Mouse (Mus musculus) midbrain, embryonic 11.5 days (tissue): ENCODE data around the gene Zfp704. TPM values are rescaled to one million over a fixed set of nuclear protein-coding genes. Genes with fewer than 3 reads are reported as not detected.

ENCODE experiments used
- ATAC-seq: fragments of 200-750 bp; cut with Nextera tagmentation; 2 replicates; pipeline ENCODE4 v1.8.0; 2017; ENCODE audit warnings: moderate TSS enrichment, moderate library complexity; ENCODE audit not compliant: low FRiP score
- DNase-seq: peaks from one replicate; pipeline ENCODE4 v3.0.0; 2015; ENCODE audit warnings: low spot score; ENCODE audit errors: missing footprints
- H3K27ac ChIP-seq: fragments of 300-500 bp; sonication (generic); 2 replicates; pipeline ENCODE4 v1.5.1; 2014; ENCODE audit warnings: low read depth, low read length
- H3K27me3 ChIP-seq: fragments of 300-500 bp; sonication (generic); 2 replicates; pipeline ENCODE4 v1.6.1; 2014; ENCODE audit warnings: mild to moderate bottlenecking, low read length, moderate library complexity, mixed read lengths; ENCODE audit not compliant: control insufficient read depth, insufficient read depth
- H3K36me3 ChIP-seq: fragments of 300-500 bp; sonication (generic); 2 replicates; pipeline ENCODE4 v1.6.1; 2014; ENCODE audit warnings: mild to moderate bottlenecking, low read length, moderate library complexity, mixed read lengths; ENCODE audit not compliant: control insufficient read depth, insufficient read depth
- H3K4me1 ChIP-seq: fragments of 300-500 bp; sonication (generic); 2 replicates; pipeline ENCODE4 v1.6.1; 2014; ENCODE audit warnings: low read length; ENCODE audit not compliant: control insufficient read depth, insufficient read depth
- H3K4me2 ChIP-seq: fragments of 300-500 bp; sonication (generic); 2 replicates; pipeline ENCODE4 v1.6.1; 2014; ENCODE audit warnings: mild to moderate bottlenecking, moderate library complexity
- H3K4me3 ChIP-seq: fragments of 300-500 bp; sonication (generic); 2 replicates; pipeline ENCODE4 v1.5.1; 2014; ENCODE audit warnings: low read depth, low read length
- H3K9ac ChIP-seq: fragments of 300-500 bp; sonication (generic); 2 replicates; pipeline ENCODE4 v1.6.1; 2014; ENCODE audit warnings: low read length
- H3K9me3 ChIP-seq: fragments of 300-500 bp; sonication (generic); 2 replicates; pipeline ENCODE4 v1.6.1; 2016; ENCODE audit warnings: low read length; ENCODE audit not compliant: control insufficient read depth
- WGBS: fragments of 180-500 bp; shearing (Covaris S2); extraction: QIAGEN DNeasy Blood & Tissue Kit; methylation state at CpG from one replicate; pipeline ENCODE4 v1.1.7; 2014; 5-methylcytosine and 5-hydroxymethylcytosine counted together
- polyA plus RNA-seq: library from polyadenylated mRNA; unstranded; fragments of >200 nt; fragmentation: Nextera tagmentation; extraction: Ambion mirVana; gene quantifications from 2 replicates; pipeline ENCODE4 v1.2.1, GENCODE M21; 2014

Zfp704 gene
- polyA plus RNA-seq, 1 experiment from 2014 or later, result 5.5 TPM

GRCm38 (mm10) chr3:9583516-9583915 lies 26.4 kb downstream of the Zfp704 start:
- H3K36me3 ChIP-seq, result no peaks in the 10 kb centered on the region
- no peak for ATAC-seq
- no peak overlapping the region for H3K4me3 ChIP-seq
- DNase-seq, result no peak
- no peaks in the 10 kb centered on the region for H3K4me1 ChIP-seq
- no peaks in the 10 kb centered on the region for H3K27me3 ChIP-seq
- no peak overlapping the region for H3K9ac ChIP-seq
- H3K9me3 ChIP-seq, result no peaks in the 10 kb centered on the region
- no peak overlapping the region for H3K4me2 ChIP-seq
- no peak overlapping the region for H3K27ac ChIP-seq
- 81% methylated on average over 2 of the region's 2 CpGs for WGBS

GRCm38 (mm10) chr3:9580952-9581798 lies 28.7 kb downstream of the Zfp704 start:
- no peaks in the 10 kb centered on the region for H3K27me3 ChIP-seq
- DNase-seq, result no peak
- no peak overlapping the region for H3K4me3 ChIP-seq
- H3K9me3 ChIP-seq, result no peaks in the 10 kb centered on the region
- WGBS, result 94% methylated on average over 14 of the region's 14 CpGs
- H3K36me3 ChIP-seq, result no peaks in the 10 kb centered on the region
- no peak overlapping the region for H3K4me2 ChIP-seq
- H3K27ac ChIP-seq, result no peak overlapping the region
- no peak overlapping the region for H3K9ac ChIP-seq
- no peak for ATAC-seq
- no peaks in the 10 kb centered on the region for H3K4me1 ChIP-seq

GRCm38 (mm10) chr3:9580102-9580501 lies 29.8 kb downstream of the Zfp704 start:
- H3K27me3 ChIP-seq, result no peaks in the 10 kb centered on the region
- H3K4me2 ChIP-seq, result no peak overlapping the region
- no peaks in the 10 kb centered on the region for H3K36me3 ChIP-seq
- no peak overlapping the region for H3K4me3 ChIP-seq
- no peak overlapping the region for H3K9ac ChIP-seq
- DNase-seq (no peak), ATAC-seq (no peak)
- no peaks in the 10 kb centered on the region for H3K9me3 ChIP-seq
- H3K27ac ChIP-seq, result no peak overlapping the region
- H3K4me1 ChIP-seq, result no peaks in the 10 kb centered on the region
- 85% methylated on average over 3 of the region's 3 CpGs for WGBS

- Histone ChIP-seq H3K36me3 (no peaks in the 10 kb centered on the region), H3K4me2 (no peak overlapping the region), H3K9me3 (no peaks in the 10 kb centered on the region), H3K4me3 (no peak overlapping the region), H3K9ac (no peak overlapping the region), H3K27ac (no peak overlapping the region), H3K4me1 (0 out of 2 replicates have a peak, but pooled peaks cover 3% of the 10 kb centered on the region), H3K27me3 (no peaks in the 10 kb centered on the region)
- no peak for ATAC-seq
- DNase-seq, result no peak
- 79% methylated on average over 4 of the region's 4 CpGs for WGBS
Measured at GRCm38 (mm10) chr3:9579028-9579643, 30.7 kb downstream of the Zfp704 start.

- Histone ChIP-seq H3K36me3 (no peaks in the 10 kb centered on the region), H3K27ac (no peak overlapping the region), H3K9me3 (no peaks in the 10 kb centered on the region), H3K9ac (no peak overlapping the region), H3K4me2 (no peak overlapping the region), H3K4me3 (no peak overlapping the region), H3K4me1 (0 out of 2 replicates have a peak, but pooled peaks cover 3% of the 10 kb centered on the region), H3K27me3 (no peaks in the 10 kb centered on the region)
- DNase-seq, result no peak
- ATAC-seq, result no peak
- 90% methylated on average over 4 of the region's 4 CpGs for WGBS
Measured at GRCm38 (mm10) chr3:9576872-9577271, 33.0 kb downstream of the Zfp704 start.

GRCm38 (mm10) chr3:9574305-9574704 lies 35.6 kb downstream of the Zfp704 start:
- Histone ChIP-seq H3K9me3 (no peaks in the 10 kb centered on the region), H3K4me2 (no peak overlapping the region), H3K36me3 (no peaks in the 10 kb centered on the region), H3K9ac (no peak overlapping the region), H3K4me3 (no peak overlapping the region), H3K27me3 (no peaks in the 10 kb centered on the region), H3K4me1 (0 out of 2 replicates have a peak, but pooled peaks cover 3% of the 10 kb centered on the region), H3K27ac (no peak overlapping the region)
- 63% methylated on average over 8 of the region's 8 CpGs for WGBS
- ATAC-seq (no peak), DNase-seq (no peak)

- ATAC-seq, result no peak
- Histone ChIP-seq H3K9ac (no peak overlapping the region), H3K4me3 (no peak overlapping the region), H3K9me3 (no peaks in the 10 kb centered on the region), H3K4me2 (no peak overlapping the region), H3K27ac (no peak overlapping the region), H3K36me3 (no peaks in the 10 kb centered on the region), H3K27me3 (no peaks in the 10 kb centered on the region), H3K4me1 (0 out of 2 replicates have a peak, but pooled peaks cover 3% of the 10 kb centered on the region)
- DNase-seq, result no peak
- WGBS, result 76% methylated on average over 6 of the region's 6 CpGs
Measured at GRCm38 (mm10) chr3:9573581-9573980, 36.3 kb downstream of the Zfp704 start.

- no peak overlapping the region for H3K4me2 ChIP-seq
- H3K27me3 ChIP-seq, result no peaks in the 10 kb centered on the region
- no peak overlapping the region for H3K9ac ChIP-seq
- ATAC-seq, result no peak
- peaks cover 11% of the 10 kb centered on the region for H3K4me1 ChIP-seq
- H3K36me3 ChIP-seq, result no peaks in the 10 kb centered on the region
- DNase-seq, result no peak
- H3K27ac ChIP-seq, result no peak overlapping the region
- no peaks in the 10 kb centered on the region for H3K9me3 ChIP-seq
- 91% methylated on average over 8 of the region's 8 CpGs for WGBS
- no peak overlapping the region for H3K4me3 ChIP-seq
Measured at GRCm38 (mm10) chr3:9572261-9572660, 37.6 kb downstream of the Zfp704 start.

GRCm38 (mm10) chr3:9570782-9571181 lies 39.1 kb downstream of the Zfp704 start:
- Histone ChIP-seq H3K4me2 (no peak overlapping the region), H3K27me3 (no peaks in the 10 kb centered on the region), H3K4me1 (peaks cover 11% of the 10 kb centered on the region), H3K36me3 (no peaks in the 10 kb centered on the region), H3K27ac (no peak overlapping the region), H3K4me3 (no peak overlapping the region), H3K9ac (no peak overlapping the region), H3K9me3 (no peaks in the 10 kb centered on the region)
- DNase-seq, result no peak
- WGBS, result 94% methylated on average over 4 of the region's 4 CpGs
- no peak for ATAC-seq
